Mouse (Mus musculus): ENCODE measurements around the gene Zfp36l1.

Zfp36l1 gene

DNA sequence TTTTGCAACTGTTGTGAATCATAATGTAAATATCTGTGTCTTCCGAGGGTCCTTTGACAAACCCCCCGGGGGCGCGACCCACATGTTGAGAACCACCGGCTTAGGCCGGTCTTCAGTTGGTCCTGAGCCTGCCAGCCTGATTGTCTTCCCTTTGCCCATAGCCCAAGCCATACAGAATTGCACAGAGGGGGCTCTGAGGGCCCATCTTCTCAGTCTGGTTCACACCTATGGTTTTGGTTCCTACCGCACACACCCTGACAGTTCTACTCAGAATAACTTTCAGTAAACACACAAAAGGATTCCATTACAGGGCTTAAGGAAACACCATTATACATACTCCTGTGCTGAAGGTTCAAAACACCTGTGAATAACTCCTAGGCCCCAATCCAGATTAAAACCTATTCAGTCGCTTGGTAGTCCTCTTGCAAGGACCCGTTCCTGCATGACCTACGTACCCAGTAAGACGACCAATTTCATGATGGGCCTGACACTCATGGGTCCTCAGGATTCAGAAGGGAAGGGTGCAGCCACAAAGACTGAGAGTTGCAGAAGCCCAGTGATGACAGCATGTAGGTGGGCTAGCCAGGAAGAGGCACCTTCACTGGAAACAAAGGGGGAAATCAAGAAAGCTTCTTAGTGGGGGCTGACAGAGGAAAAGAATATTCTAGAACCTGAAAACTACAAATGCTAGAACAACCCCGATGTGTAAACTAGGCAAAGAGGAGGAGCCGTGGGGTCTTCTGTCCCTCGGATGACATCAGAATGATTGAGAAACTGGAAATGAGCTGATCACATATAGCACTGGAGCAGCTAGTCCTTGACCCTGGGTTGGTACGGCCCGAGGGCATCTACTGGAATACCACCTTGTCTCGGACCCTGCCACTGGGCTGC lies 18.8 kb upstream of the Zfp36l1 start:
- DNase-seq (ENCODE audit: low read depth, low spot score), result peak; percentile 70

- peak; percentile 79 for DNase-seq (ENCODE audit: low read depth, low spot score)
Observed at GRCm38 (mm10) chr12:80130558-80131358, 17.9 kb upstream of the Zfp36l1 start.

DNA sequence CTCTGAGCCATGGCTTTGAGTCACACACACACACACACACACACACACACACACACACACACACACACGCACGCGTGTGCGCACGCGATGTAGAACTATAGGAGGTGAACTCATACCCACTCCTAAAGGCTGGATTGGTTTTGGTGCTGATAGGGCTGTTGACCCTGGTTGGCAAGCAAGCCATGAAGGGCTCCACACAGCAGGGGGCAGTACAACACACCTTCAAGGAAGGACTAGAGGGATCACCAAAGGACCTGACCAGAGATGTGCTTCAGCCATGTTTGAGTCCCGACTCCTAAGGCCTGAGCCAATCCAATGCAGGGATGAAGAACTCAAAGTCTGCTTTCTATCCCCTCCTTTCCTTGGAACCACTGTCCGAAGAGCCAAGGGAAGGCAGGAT lies 16.7 kb upstream of the Zfp36l1 start:
- peak; percentile 49 for DNase-seq (ENCODE audit: low read depth, low spot score)

- DNase-seq (ENCODE audit: low read depth, low spot score), result no peak
Observed at GRCm38 (mm10) chr12:80127191-80127762, 14.5 kb upstream of the Zfp36l1 start.

GRCm38 (mm10) chr12:80125316-80125715 lies 12.5 kb upstream of the Zfp36l1 start:
- no peak for DNase-seq (ENCODE audit: low read depth, low spot score)

DNA sequence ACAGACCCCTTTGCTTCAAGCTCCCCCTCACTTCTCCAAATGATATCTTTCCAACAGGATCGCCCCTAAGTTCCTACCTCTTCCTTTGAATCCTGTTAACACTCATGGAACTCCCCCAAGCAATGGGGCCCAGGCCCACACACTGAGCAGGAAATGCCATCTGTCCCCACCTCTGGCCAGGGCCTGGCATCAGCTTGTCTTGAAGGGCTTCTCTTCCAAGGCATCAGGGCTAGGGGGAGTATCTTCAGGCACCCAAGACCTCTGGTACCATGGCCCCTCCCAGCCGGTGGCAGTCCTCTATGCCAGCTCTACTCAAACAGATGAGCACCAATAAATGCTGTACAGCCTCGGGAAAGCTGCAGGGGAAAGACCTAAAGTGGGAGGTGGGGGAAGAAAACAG lies 11.9 kb upstream of the Zfp36l1 start:
- no peak for DNase-seq (ENCODE audit: low read depth, low spot score)

- DNase-seq (ENCODE audit: low read depth, low spot score), result no peak
Observed at GRCm38 (mm10) chr12:80124211-80124610, 11.4 kb upstream of the Zfp36l1 start.

GRCm38 (mm10) chr12:80123227-80123803 lies 10.5 kb upstream of the Zfp36l1 start:
- DNase-seq (ENCODE audit: low read depth, low spot score), result no peak

- no peak for DNase-seq (ENCODE audit: low read depth, low spot score)
Observed at GRCm38 (mm10) chr12:80121438-80121837, 8.6 kb upstream of the Zfp36l1 start.

GRCm38 (mm10) chr12:80118588-80118987 lies 5.8 kb upstream of the Zfp36l1 start:
- peak; percentile 26 for DNase-seq (ENCODE audit: low read depth, low spot score)

DNA sequence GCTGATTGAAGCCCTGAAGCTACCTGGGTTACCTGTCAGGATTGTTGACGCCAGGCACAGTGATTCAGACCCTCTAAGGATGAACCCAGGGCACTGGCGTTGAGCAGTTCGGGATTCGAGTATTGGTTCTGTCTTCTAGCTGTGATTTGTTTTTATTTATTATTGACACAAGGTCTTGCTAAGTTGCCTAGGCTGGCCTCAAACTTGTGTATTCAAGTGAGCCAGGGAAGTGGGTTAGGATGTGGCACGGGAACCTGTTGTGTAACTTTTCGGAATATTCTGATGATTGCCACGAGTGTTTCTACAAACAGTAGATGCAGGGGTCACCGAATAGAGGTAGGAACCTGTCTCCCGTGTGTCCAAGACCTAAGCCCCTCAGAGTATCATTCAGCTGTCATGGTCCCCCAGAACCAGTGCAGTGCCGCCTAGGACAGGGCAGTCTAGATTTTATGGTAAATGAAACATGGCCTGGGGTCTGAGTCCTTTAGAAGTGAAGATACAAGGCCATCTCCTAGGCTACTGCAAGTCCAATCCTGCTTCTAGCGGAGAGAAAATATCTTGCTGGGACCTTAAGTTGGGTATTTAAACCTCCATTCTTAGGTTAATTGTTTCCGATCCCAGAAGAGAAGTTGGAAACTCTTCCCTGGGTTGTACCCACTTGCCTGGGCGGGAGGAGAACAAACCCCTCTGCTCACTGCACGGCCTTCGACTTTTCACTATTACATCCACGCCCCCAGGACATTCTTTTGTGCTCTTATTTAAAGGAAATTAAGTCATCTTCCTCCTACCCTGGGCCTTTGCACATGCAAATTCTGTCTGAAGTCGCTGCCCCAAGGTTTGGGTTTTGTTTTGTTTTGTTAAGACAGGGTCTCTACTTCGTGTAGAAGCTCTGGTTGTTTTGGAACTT lies 3.6 kb upstream of the Zfp36l1 start:
- peak; percentile 53 for DNase-seq (ENCODE audit: low read depth, low spot score)

GRCm38 (mm10) chr12:80115863-80116194 lies 3.0 kb upstream of the Zfp36l1 start:
- no peak for DNase-seq (ENCODE audit: low read depth, low spot score)

DNA sequence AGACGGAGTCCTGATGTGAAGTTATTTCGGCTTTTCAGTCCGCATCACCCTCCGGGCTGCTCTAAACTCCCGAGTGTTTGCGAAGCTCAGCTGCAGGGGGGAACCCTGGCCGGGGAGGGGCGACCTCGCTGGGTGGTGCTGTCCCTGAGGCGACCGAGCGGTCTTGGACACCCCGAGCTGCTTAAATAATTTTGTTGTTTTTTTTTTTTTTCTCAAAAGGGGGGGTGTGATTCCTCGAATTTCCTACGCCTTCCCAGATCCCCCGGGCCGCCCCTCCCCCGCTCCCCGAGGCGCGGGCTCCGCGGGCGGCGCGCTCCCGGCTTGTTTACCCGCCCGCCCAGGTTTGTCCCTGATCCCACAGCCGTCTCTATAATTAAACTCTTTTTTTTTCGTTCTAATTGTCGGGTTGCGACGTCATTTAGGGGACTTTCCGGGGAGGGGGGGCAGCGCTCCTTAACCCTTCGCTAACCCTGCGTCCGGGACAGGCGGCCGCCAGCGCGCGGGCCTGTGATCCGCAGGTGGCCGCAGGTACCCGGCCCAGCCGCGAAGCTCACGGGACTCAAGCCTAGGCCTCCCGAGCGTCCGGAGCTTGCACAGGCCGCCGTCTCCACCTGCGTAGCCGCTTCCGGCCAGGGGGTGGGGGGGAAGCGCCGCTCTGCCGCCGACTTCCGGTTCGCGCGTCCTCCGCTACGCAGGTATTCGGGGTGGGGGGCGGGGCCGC lies 2.5 kb upstream of the Zfp36l1 start:
- DNase-seq (ENCODE audit: low read depth, low spot score), result peak; percentile 96

DNA sequence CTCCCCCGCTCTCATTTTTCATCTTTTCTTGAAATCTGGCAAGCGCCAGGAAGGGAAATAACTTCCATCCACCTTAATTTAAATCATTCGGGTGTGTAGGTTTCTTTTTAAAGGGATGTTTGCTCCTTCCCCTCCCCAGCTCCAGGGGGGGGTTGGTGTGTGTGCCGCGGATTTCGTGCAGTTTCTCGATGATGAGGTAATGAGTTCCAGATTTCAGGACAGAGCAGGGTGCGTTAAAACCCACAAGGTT lies 2.0 kb upstream of the Zfp36l1 start:
- peak; percentile 77 for DNase-seq (ENCODE audit: low read depth, low spot score)

- DNase-seq (ENCODE audit: low read depth, low spot score), result peak; percentile 91
Observed at GRCm38 (mm10) chr12:80114031-80114891, 1.4 kb upstream of the Zfp36l1 start.

DNA sequence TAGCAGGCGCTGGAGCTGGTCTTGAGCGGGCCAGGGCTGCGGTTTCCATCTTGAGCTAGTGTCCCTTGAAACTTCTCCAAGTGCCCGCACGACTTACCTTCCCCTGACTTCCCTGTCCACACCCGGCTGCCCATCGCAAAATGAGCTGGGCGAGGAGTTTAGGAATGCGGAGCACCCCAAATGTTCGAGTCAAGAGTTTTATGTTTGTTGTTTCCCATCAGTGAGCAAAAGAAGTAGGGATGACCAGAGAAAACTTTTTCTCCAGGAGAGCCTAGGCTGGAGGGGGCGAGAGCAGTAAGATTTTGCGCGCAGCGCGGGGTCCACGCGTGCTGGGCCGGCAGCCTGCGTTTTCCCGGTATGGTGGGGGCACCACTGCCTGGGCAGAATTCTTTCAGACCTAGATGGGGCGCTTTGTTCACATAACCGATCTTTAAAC lies 791 bp upstream of the Zfp36l1 start:
- no peak for DNase-seq (ENCODE audit: low read depth, low spot score)

DNA sequence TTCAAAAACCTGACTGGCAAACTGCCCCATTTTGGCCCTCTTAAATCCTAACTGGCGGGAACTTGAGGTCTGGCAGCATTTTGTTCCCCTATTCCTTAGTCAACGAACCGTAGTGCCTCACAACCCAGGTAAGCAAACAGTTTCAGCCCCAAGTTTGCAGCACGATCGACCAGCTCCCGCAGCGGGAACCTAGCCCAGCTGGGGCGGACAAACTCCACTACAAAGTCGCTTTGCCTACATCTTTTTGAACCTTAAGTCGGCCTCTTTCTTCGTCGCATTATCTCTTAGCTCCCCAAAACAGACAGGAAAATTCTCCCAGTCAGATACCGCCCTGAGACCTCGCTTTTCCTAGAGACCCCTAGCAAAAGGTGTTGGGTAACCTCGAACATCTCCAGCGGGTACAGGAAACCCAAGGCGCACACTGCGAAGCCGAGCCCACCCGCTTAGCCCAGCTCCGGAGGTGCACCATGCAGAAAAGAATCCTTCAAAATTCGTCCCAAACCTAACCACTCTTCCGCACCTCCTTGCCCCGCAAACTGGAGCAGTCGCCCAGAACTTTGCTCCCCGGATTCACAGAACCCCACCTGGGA lies 647 bp downstream of the Zfp36l1 start:
- no peak for DNase-seq (ENCODE audit: low read depth, low spot score)

DNA sequence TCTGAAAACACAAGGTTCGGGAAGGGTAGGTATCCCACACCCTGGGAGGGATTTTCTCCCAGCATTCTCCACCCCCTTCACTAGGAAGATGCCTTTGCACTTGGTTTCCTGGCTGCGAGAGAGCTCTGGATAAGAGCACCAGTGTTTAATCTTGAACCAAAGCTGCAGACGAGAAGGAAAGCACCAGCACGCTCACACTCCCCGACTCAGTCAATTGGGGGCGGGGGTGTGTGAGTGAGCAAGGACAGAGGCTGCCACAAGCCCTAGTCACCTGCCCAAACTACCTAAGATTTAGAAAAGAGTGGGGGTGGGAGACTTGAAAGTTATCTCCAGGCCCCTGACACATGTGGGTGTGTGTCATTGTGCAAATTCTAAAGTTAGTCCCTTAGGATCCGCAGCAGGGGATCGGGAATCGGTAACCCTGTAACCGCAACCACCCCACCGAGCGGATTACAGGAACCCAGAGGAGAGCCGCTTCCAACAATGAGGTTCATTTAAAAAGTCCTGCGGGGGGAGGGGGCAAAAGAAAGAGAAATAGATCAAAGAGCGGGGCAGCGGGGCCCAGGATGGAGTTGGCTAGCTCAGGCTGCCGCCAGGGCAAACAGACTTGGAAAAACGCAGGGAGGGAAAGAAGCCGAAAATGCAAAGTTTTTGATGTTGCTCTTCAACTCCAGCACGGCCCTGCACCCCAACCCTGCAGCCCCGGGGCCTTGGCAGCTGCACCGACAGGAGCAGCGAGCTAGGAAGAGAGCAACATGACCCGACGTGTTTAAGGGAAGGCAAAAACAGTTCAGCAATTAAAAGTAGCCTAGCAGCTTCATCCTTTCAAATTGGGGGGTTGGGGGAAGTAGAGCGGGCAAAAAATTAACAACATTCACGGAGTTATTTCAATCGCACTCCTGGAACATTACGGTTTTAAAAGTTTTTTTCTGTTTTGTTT lies 1.4 kb downstream of the Zfp36l1 start:
- DNase-seq (ENCODE audit: low read depth, low spot score), result peak; percentile 74
